Mouse (Mus musculus) midbrain, embryonic 11.5 days (tissue): ENCODE measurements around the gene Madcam1. TPM values are rescaled to one million over a fixed set of nuclear protein-coding genes. Genes with fewer than 3 reads are reported as not detected.
A peak's percentile ranks its signal among the peaks of the same experiment; 100 is the strongest.

ENCODE experiments used
- ATAC-seq: fragments of 200-750 bp; cut with Nextera tagmentation; 2 replicates; pipeline ENCODE4 v1.8.0; 2017; ENCODE audit warnings: moderate TSS enrichment, moderate library complexity; ENCODE audit not compliant: low FRiP score
- DNase-seq: peaks from one replicate; pipeline ENCODE4 v3.0.0; 2015; ENCODE audit warnings: low spot score; ENCODE audit errors: missing footprints
- H3K27ac ChIP-seq: fragments of 300-500 bp; sonication (generic); 2 replicates; pipeline ENCODE4 v1.5.1; 2014; ENCODE audit warnings: low read depth, low read length
- H3K27me3 ChIP-seq: fragments of 300-500 bp; sonication (generic); 2 replicates; pipeline ENCODE4 v1.6.1; 2014; ENCODE audit warnings: mild to moderate bottlenecking, low read length, moderate library complexity, mixed read lengths; ENCODE audit not compliant: control insufficient read depth, insufficient read depth
- H3K36me3 ChIP-seq: fragments of 300-500 bp; sonication (generic); 2 replicates; pipeline ENCODE4 v1.6.1; 2014; ENCODE audit warnings: mild to moderate bottlenecking, low read length, moderate library complexity, mixed read lengths; ENCODE audit not compliant: control insufficient read depth, insufficient read depth
- H3K4me1 ChIP-seq: fragments of 300-500 bp; sonication (generic); 2 replicates; pipeline ENCODE4 v1.6.1; 2014; ENCODE audit warnings: low read length; ENCODE audit not compliant: control insufficient read depth, insufficient read depth
- H3K4me2 ChIP-seq: fragments of 300-500 bp; sonication (generic); 2 replicates; pipeline ENCODE4 v1.6.1; 2014; ENCODE audit warnings: mild to moderate bottlenecking, moderate library complexity
- H3K4me3 ChIP-seq: fragments of 300-500 bp; sonication (generic); 2 replicates; pipeline ENCODE4 v1.5.1; 2014; ENCODE audit warnings: low read depth, low read length
- H3K9ac ChIP-seq: fragments of 300-500 bp; sonication (generic); 2 replicates; pipeline ENCODE4 v1.6.1; 2014; ENCODE audit warnings: low read length
- H3K9me3 ChIP-seq: fragments of 300-500 bp; sonication (generic); 2 replicates; pipeline ENCODE4 v1.6.1; 2016; ENCODE audit warnings: low read length; ENCODE audit not compliant: control insufficient read depth
- WGBS: fragments of 180-500 bp; shearing (Covaris S2); extraction: QIAGEN DNeasy Blood & Tissue Kit; methylation state at CpG from one replicate; pipeline ENCODE4 v1.1.7; 2014; 5-methylcytosine and 5-hydroxymethylcytosine counted together
- polyA plus RNA-seq: library from polyadenylated mRNA; unstranded; fragments of >200 nt; fragmentation: Nextera tagmentation; extraction: Ambion mirVana; gene quantifications from 2 replicates; pipeline ENCODE4 v1.2.1, GENCODE M21; 2014

Madcam1 gene
- polyA plus RNA-seq, 1 experiment from 2014 or later, result 1.2 TPM

DNA sequence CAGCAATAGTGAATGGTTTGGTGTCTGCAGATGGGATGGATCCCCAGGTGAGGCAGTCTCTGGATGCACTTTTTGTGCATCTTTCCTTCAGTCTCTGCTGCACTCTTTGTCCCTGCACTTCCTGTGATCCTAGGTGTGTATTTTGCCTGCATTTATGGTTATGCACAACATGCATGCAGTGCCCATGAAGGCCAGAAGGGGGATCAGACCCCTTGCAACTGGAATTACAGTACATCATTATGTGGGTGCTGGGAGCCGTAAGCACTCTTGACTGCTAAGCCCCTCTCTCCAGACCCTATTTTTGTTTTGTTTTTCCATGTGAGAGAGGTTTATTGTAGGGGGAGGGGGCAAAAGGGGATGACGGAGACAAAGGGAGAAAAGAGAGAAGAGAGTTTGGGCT is 4.1 kb upstream of the Madcam1 start:
- DNase-seq, result peak; percentile 79
- H3K36me3 ChIP-seq, result no peaks in the 10 kb centered on the region
- H3K9me3 ChIP-seq, result no peaks in the 10 kb centered on the region
- H3K4me3 ChIP-seq, result no peak overlapping the region
- H3K9ac ChIP-seq, result no peak overlapping the region
- H3K27me3 ChIP-seq, result no peaks in the 10 kb centered on the region
- 86% methylated on average over 2 of the region's 2 CpGs for WGBS
- no peak for ATAC-seq
- H3K4me1 ChIP-seq, result no peaks in the 10 kb centered on the region
- H3K27ac ChIP-seq, result no peak overlapping the region
- no peak overlapping the region for H3K4me2 ChIP-seq

DNA sequence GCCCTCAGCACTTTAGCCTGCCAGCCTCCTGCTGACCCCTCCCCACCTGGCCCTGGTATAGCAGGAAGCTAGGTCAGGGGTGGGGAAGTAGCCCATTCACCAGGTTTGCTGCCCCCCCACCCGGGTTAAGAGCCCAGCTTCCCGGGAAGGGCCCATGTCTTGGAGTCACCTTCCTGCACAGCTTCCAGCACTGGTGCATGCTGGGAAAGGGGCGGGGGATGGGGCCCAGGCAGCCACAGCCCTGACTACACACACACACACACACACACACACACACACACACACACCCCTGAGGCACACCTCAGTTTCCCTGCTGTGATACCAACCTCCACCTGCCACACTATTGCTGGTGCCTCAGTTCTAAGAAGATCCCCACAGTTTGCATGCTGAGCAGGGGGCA is 2.5 kb upstream of the Madcam1 start:
- no peak overlapping the region for H3K9ac ChIP-seq
- 57% methylated on average over 3 of the region's 3 CpGs for WGBS
- no peak overlapping the region for H3K4me2 ChIP-seq
- H3K36me3 ChIP-seq, result no peaks in the 10 kb centered on the region
- ATAC-seq, result no peak
- H3K9me3 ChIP-seq, result no peaks in the 10 kb centered on the region
- H3K4me3 ChIP-seq, result no peak overlapping the region
- H3K27ac ChIP-seq, result no peak overlapping the region
- DNase-seq, result no peak
- H3K27me3 ChIP-seq, result no peaks in the 10 kb centered on the region
- H3K4me1 ChIP-seq, result no peaks in the 10 kb centered on the region

DNA sequence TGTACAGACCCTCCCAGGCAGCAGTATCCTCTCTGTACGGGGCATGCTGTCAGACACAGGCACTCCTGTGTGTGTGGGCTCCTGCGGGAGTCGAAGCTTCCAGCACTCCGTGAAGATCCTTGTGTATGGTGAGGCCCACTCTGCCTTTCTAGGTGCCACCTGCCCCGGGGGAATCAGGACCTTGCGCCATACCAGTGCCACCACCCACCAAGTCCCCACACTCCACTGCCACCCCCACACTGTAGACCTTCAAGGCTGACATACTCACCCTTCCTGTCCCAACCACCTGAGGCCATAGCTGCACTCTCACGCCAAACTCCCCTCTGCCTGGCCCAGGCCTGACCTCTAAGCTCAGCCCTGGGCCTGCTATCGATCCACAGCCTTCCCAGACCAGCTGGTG is 692 bp downstream of the Madcam1 start:
- no peak overlapping the region for H3K27ac ChIP-seq
- ATAC-seq, result no peak
- DNase-seq, result no peak
- no peaks in the 10 kb centered on the region for H3K27me3 ChIP-seq
- H3K9ac ChIP-seq, result no peak overlapping the region
- no peaks in the 10 kb centered on the region for H3K9me3 ChIP-seq
- 91% methylated on average over 8 of the region's 8 CpGs for WGBS
- H3K36me3 ChIP-seq, result no peaks in the 10 kb centered on the region
- H3K4me2 ChIP-seq, result no peak overlapping the region
- H3K4me1 ChIP-seq, result peaks cover 6% of the 10 kb centered on the region
- H3K4me3 ChIP-seq, result no peak overlapping the region

DNA sequence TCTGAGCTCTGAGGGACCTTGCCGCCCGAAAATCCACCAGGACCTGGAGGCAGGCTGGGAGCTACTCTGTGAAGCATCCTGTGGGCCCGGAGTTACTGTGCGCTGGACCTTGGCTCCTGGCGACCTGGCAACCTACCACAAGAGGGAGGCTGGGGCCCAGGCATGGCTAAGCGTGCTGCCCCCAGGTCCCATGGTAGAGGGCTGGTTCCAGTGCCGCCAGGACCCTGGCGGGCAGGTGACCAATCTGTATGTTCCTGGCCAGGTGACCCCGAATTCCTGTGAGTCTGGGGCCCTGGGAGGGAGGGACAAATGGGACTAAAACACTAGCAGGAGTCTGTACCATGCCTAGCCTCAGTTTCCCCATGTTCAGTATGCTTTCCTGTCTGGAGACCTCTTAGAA is 2.1 kb downstream of the Madcam1 start:
- H3K4me2 ChIP-seq, result no peak overlapping the region
- no peak overlapping the region for H3K27ac ChIP-seq
- WGBS, result 66% methylated on average over 9 of the region's 9 CpGs
- H3K9me3 ChIP-seq, result no peaks in the 10 kb centered on the region
- H3K4me3 ChIP-seq, result no peak overlapping the region
- ATAC-seq (no peak), DNase-seq (no peak)
- H3K36me3 ChIP-seq, result no peaks in the 10 kb centered on the region
- H3K27me3 ChIP-seq, result no peaks in the 10 kb centered on the region
- H3K9ac ChIP-seq, result no peak overlapping the region
- peaks cover 17% of the 10 kb centered on the region for H3K4me1 ChIP-seq

DNA sequence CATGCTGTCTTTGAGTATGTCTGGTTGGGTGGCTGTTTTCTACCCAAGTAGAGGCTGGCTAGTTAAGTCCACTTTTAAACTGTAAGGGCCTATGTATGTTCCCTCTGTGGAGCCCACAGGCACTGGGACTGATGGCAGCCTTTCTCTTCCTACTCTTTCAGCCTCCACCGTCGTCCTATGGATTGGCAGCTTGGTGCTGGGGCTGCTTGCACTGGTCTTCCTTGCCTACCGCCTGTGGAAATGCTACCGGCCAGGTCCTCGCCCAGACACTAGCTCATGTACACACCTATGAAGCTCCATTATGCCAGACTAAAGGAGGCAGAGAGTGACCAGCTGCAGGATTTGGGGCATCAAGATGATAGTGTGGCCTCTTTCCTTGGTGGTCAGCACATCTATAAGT is 3.7 kb downstream of the Madcam1 start:
- H3K9ac ChIP-seq, result peak overlapping the region; percentile 33; the same call in 1 of the 2 replicates
- H3K4me2 ChIP-seq, result no peak overlapping the region; the same call in 1 of the 2 replicates

DNA sequence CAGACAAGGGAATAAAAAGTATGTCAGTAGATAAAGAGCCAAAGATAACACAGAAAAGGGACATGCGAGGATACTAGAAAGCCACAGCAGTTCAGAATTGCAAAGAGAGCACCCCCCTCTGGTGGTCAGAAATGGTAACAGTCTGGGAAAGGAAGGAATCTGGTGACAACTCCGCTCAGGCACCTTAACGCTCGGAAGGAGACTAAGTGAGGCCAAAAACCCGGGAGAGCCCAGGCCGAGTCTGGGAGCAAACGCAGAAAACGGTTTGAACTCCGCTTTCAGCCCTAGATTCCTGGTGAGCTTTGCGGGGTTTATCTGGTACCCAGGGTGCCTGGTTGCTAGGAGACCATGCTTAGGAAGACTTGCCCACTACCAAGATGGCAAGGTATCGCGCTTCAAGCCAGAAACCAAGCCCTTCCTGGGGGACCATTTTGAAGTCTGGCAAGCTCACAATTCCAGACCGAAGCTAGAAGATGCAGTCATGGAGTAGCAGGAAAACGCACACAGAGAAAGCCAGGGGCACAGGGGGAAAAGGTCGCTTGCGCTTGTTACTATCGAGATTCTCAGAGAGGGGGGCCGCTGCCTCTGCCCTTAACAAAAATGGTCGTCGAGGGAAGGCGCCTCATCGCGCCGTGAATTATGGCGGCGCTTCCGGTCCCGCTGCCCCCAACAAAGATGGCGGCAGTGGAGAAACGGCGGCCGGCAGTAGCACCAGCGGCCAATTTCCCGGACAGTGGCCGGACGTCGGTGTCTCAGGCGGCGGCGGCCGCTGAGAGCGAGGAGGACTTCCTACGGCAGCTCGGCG is 4.6 kb downstream of the Madcam1 start, which contains the start of gene Tpgs1:
Tpgs1 (plus strand) TSS at position 599 of the 805 bp plus-strand sequence.
- Histone ChIP-seq H3K27me3 (no peaks in the 10 kb centered on the region), H3K4me3 (peak within 1 kb of the TSS; percentile 95), H3K4me2 (peak within 1 kb of the TSS; percentile 79), H3K36me3 (no peaks in the 10 kb centered on the region), H3K27ac (peak within 1 kb of the TSS; percentile 96), H3K9ac (peak within 1 kb of the TSS; percentile 92), H3K9me3 (no peaks in the 10 kb centered on the region), H3K4me1 (peaks cover 17% of the 10 kb centered on the region)
- ATAC-seq (peak; percentile 80), DNase-seq (peak; percentile 100)
- under 1% methylated on average over 45 of the region's 45 CpGs for WGBS

More for the DNA sequence above, 3.7 kb downstream of the Madcam1 start:
- no peaks in the 10 kb centered on the region for H3K36me3 ChIP-seq
- no peak for DNase-seq
- no peak overlapping the region for H3K4me3 ChIP-seq
- H3K9me3 ChIP-seq, result no peaks in the 10 kb centered on the region
- H3K27me3 ChIP-seq, result no peaks in the 10 kb centered on the region
- no peak for ATAC-seq
- WGBS, result 86% methylated on average over 5 of the region's 5 CpGs
- peaks cover 17% of the 10 kb centered on the region for H3K4me1 ChIP-seq
- peak overlapping the region; percentile 96; the same call in 1 of the 2 replicates for H3K27ac ChIP-seq

DNA sequence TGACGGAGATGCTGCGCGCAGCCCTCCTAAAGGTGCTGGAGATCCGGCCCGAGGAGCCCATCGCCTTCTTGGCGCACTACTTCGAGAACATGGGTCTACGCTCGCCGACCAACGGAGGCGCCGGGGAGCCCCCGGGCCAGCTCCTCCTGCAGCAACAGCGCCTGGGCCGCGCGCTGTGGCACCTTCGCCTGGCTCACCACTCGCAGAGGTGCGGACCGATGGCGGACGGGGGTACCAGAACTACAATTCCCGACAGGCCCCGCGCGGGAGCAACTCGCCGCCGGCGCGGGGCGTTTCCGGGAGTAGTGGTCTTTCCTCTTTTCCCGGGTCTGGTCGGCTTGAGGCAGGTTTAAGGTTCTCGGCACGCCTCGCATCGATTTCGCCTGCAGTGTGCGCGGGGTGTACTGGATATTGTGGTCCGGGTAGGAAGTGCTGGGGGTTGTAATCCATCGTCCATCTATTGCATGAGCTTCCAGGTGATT is 5.3 kb downstream of the Madcam1 start:
- ATAC-seq (peak; percentile 75), DNase-seq (peak; percentile 98)
- Histone ChIP-seq H3K27me3 (no peaks in the 10 kb centered on the region), H3K4me2 (peak overlapping the region; percentile 79), H3K27ac (peak overlapping the region; percentile 96), H3K9ac (peak overlapping the region; percentile 92), H3K9me3 (no peaks in the 10 kb centered on the region), H3K36me3 (no peaks in the 10 kb centered on the region), H3K4me1 (peaks cover 17% of the 10 kb centered on the region), H3K4me3 (peak overlapping the region; percentile 95)
- WGBS, result under 1% methylated on average over 47 of the region's 47 CpGs

DNA sequence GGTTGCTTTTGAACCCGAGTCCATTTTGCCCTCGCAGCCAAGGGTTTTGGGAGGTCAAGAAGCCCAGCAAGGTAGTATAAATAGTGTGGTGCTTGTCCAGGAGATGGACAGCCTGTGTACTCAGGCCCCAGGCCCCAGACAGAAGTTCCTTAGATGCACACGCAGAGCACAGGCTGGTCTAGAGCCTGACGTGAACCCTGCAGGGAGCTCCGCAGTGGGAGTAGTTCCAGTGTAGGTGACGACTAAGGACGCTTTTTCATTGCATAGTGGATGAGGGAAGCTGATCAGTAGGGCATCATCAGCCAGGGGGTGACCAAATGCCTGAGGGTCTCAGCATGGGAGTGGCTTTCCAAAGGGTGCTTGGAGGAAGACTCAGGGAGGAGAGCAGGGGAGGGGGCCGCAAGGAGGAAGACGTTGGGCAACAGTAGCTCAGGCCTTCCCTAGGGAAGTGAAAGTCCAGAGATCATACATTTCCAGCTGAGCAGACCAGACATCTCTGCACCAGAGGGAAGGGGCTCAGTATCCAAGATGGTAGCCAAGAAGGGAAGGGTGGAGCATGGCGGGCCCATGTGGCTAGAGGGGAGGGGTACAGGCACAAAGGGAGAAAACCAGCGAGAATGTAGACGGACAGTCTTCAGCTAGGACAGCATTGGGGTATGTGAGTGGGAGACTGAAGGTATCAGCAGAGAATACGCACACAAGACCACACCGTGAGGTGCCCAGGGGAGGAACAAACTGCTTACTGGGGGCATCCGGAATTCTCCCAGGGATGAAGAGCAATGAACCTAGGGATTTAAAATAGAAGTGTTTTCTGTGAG is 5.9 kb downstream of the Madcam1 start:
- no peak for DNase-seq
- Histone ChIP-seq H3K9me3 (no peaks in the 10 kb centered on the region), H3K27ac (no peak overlapping the region), H3K4me3 (peak overlapping the region; percentile 95), H3K9ac (peak overlapping the region; percentile 92), H3K4me1 (peaks cover 17% of the 10 kb centered on the region), H3K4me2 (peak overlapping the region; percentile 79), H3K27me3 (no peaks in the 10 kb centered on the region), H3K36me3 (no peaks in the 10 kb centered on the region)
- WGBS, result 37% methylated on average over 15 of the region's 15 CpGs
- peak; percentile 25 for ATAC-seq
